Mouse (Mus musculus) kidney, embryonic 14.5 days (tissue): ENCODE results near the gene Dcp1a. TPM values are rescaled to one million over a fixed set of nuclear protein-coding genes. Genes with fewer than 3 reads are reported as not detected.

Source experiments
- ATAC-seq: fragments of 200-750 bp; cut with Nextera tagmentation; 2 replicates; pipeline ENCODE4 v1.8.0; 2017; ENCODE audit warnings: moderate number of reproducible peaks, mild to moderate bottlenecking, moderate TSS enrichment, moderate library complexity; ENCODE audit not compliant: low FRiP score, low TSS enrichment
- H3K27ac ChIP-seq: fragments of 300-500 bp; sonication (generic); 2 replicates; pipeline ENCODE4 v1.5.1; 2014; ENCODE audit warnings: low read depth, mild to moderate bottlenecking, low read length, moderate library complexity, mixed read lengths
- H3K27me3 ChIP-seq: fragments of 300-500 bp; sonication (generic); 2 replicates; pipeline ENCODE4 v1.6.1; 2014; ENCODE audit warnings: mild to moderate bottlenecking, low read length; ENCODE audit not compliant: control insufficient read depth, insufficient read depth
- H3K36me3 ChIP-seq: fragments of 300-500 bp; sonication (generic); 2 replicates; pipeline ENCODE4 v1.6.1; 2014; ENCODE audit warnings: low read length, mixed read lengths; ENCODE audit not compliant: control insufficient read depth, insufficient read depth
- H3K4me1 ChIP-seq: fragments of 300-500 bp; sonication (generic); 2 replicates; pipeline ENCODE4 v1.6.1; 2014; ENCODE audit warnings: low read length, mixed read lengths; ENCODE audit not compliant: control insufficient read depth, insufficient read depth
- H3K4me2 ChIP-seq: fragments of 300-500 bp; sonication (generic); replicated peaks from 2 replicates; pipeline ENCODE4 v1.6.1; 2014; ENCODE audit warnings: low read depth, mild to moderate bottlenecking, low read length
- H3K4me3 ChIP-seq: fragments of 300-500 bp; sonication (generic); 2 replicates; pipeline ENCODE4 v1.5.1; 2014; ENCODE audit warnings: mild to moderate bottlenecking, low read length
- H3K9ac ChIP-seq: fragments of 300-500 bp; sonication (generic); 2 replicates; pipeline ENCODE4 v1.6.1; 2014; ENCODE audit warnings: low read depth, mild to moderate bottlenecking, low read length, moderate library complexity
- H3K9me3 ChIP-seq: fragments of 300-500 bp; sonication (generic); 2 replicates; pipeline ENCODE4 v1.6.1; 2016; ENCODE audit warnings: low read length; ENCODE audit not compliant: control insufficient read depth
- WGBS: fragments of 180-500 bp; shearing (Covaris S2); extraction: QIAGEN DNeasy Blood & Tissue Kit; methylation state at CpG from one replicate; pipeline ENCODE4 v1.1.7; 2014; 5-methylcytosine and 5-hydroxymethylcytosine counted together
- polyA plus RNA-seq: library from polyadenylated mRNA; unstranded; fragments of >200 nt; fragmentation: Nextera tagmentation; extraction: Ambion mirVana; gene quantifications from 2 replicates; pipeline ENCODE4 v1.2.1, GENCODE M21; 2014

Dcp1a gene
- polyA plus RNA-seq, 1 experiment from 2014 or later: 31.1 TPM

GRCm38 (mm10) chr14:30549777-30550149 is 70.4 kb downstream of the Dcp1a start:
- Histone ChIP-seq H3K27ac (no peak overlapping the region), H3K4me2 (peak overlapping the region; percentile 81), H3K4me1 (peaks cover 25% of the 10 kb centered on the region), H3K27me3 (no peaks in the 10 kb centered on the region), H3K4me3 (peak overlapping the region; percentile 76), H3K9ac (peak overlapping the region; percentile 89), H3K36me3 (peaks cover 7% of the 10 kb centered on the region; the same call in 1 of the 2 replicates), H3K9me3 (no peaks in the 10 kb centered on the region)
- 0% methylated on average over 10 of the region's 10 CpGs for WGBS
- ATAC-seq: peak; percentile 13; the same call in 1 of the 2 replicates

- no peak overlapping the region for H3K27ac ChIP-seq
- no peak for ATAC-seq
- peaks cover 7% of the 10 kb centered on the region; the same call in 1 of the 2 replicates for H3K36me3 ChIP-seq
- H3K27me3 ChIP-seq: no peaks in the 10 kb centered on the region
- peak overlapping the region; percentile 89 for H3K9ac ChIP-seq
- peak overlapping the region; percentile 81 for H3K4me2 ChIP-seq
- H3K4me3 ChIP-seq: peak overlapping the region; percentile 76
- H3K4me1 ChIP-seq: peaks cover 25% of the 10 kb centered on the region
- WGBS: 30% methylated on average over 8 of the region's 8 CpGs
- no peaks in the 10 kb centered on the region for H3K9me3 ChIP-seq
Observed at GRCm38 (mm10) chr14:30550232-30551070, 71.1 kb downstream of the Dcp1a start.

- peaks cover 25% of the 10 kb centered on the region for H3K4me1 ChIP-seq
- H3K27me3 ChIP-seq: no peaks in the 10 kb centered on the region
- ATAC-seq: no peak
- H3K4me3 ChIP-seq: peak overlapping the region; percentile 76; the same call in 1 of the 2 replicates
- no peaks in the 10 kb centered on the region for H3K9me3 ChIP-seq
- no peak overlapping the region for H3K9ac ChIP-seq
- peak overlapping the region; percentile 81 for H3K4me2 ChIP-seq
- no peak overlapping the region for H3K27ac ChIP-seq
- peaks cover 13% of the 10 kb centered on the region; the same call in 1 of the 2 replicates for H3K36me3 ChIP-seq
- 70% methylated on average over 5 of the region's 5 CpGs for WGBS
Observed at GRCm38 (mm10) chr14:30551509-30551908, 72.2 kb downstream of the Dcp1a start.

- ATAC-seq: no peak
- Histone ChIP-seq H3K4me2 (no peak overlapping the region), H3K4me3 (no peak overlapping the region), H3K27me3 (no peaks in the 10 kb centered on the region), H3K36me3 (peaks cover 13% of the 10 kb centered on the region; the same call in 1 of the 2 replicates), H3K27ac (no peak overlapping the region), H3K9me3 (no peaks in the 10 kb centered on the region), H3K4me1 (peaks cover 25% of the 10 kb centered on the region), H3K9ac (no peak overlapping the region)
- 98% methylated on average over 2 of the region's 2 CpGs for WGBS
Observed at GRCm38 (mm10) chr14:30551981-30552380, 72.6 kb downstream of the Dcp1a start.

GRCm38 (mm10) chr14:30553185-30553584 is 73.8 kb downstream of the Dcp1a start:
- ATAC-seq: no peak
- Histone ChIP-seq H3K9ac (no peak overlapping the region), H3K27me3 (no peaks in the 10 kb centered on the region), H3K36me3 (peaks cover 20% of the 10 kb centered on the region; the same call in 1 of the 2 replicates), H3K4me1 (peaks cover 24% of the 10 kb centered on the region), H3K4me2 (no peak overlapping the region), H3K27ac (no peak overlapping the region), H3K9me3 (no peaks in the 10 kb centered on the region), H3K4me3 (no peak overlapping the region)
- 76% methylated on average over 4 of the region's 4 CpGs for WGBS

- WGBS: 92% methylated on average over 2 of the region's 2 CpGs
Observed at GRCm38 (mm10) chr14:30556651-30557050, 77.3 kb downstream of the Dcp1a start.

GRCm38 (mm10) chr14:30557730-30558129 is 78.4 kb downstream of the Dcp1a start:
- no peak overlapping the region for H3K4me2 ChIP-seq
- peaks cover 3% of the 10 kb centered on the region; the same call in 1 of the 2 replicates for H3K4me1 ChIP-seq
- H3K36me3 ChIP-seq: peaks cover 58% of the 10 kb centered on the region
- no peak overlapping the region for H3K4me3 ChIP-seq
- no peak for ATAC-seq
- 71% methylated on average over 9 of the region's 9 CpGs for WGBS
- H3K27me3 ChIP-seq: no peaks in the 10 kb centered on the region
- H3K27ac ChIP-seq: peak overlapping the region; percentile 30; the same call in 1 of the 2 replicates
- no peaks in the 10 kb centered on the region for H3K9me3 ChIP-seq
- no peak overlapping the region for H3K9ac ChIP-seq

More at GRCm38 (mm10) chr14:30556651-30557050, 77.3 kb downstream of the Dcp1a start:
- ATAC-seq: no peak
- Histone ChIP-seq H3K27ac (no peak overlapping the region), H3K4me2 (no peak overlapping the region), H3K9ac (no peak overlapping the region), H3K9me3 (no peaks in the 10 kb centered on the region), H3K27me3 (no peaks in the 10 kb centered on the region), H3K36me3 (peaks cover 54% of the 10 kb centered on the region), H3K4me1 (peaks cover 4% of the 10 kb centered on the region), H3K4me3 (no peak overlapping the region)

- H3K9ac ChIP-seq: no peak overlapping the region
- H3K4me2 ChIP-seq: no peak overlapping the region
- H3K4me3 ChIP-seq: no peak overlapping the region
- H3K27me3 ChIP-seq: no peaks in the 10 kb centered on the region
- H3K27ac ChIP-seq: no peak overlapping the region
- ATAC-seq: no peak
- H3K36me3 ChIP-seq: peaks cover 65% of the 10 kb centered on the region
- WGBS: 84% methylated on average over 17 of the region's 17 CpGs
- H3K9me3 ChIP-seq: no peaks in the 10 kb centered on the region
- peaks cover 3% of the 10 kb centered on the region; the same call in 1 of the 2 replicates for H3K4me1 ChIP-seq
Observed at GRCm38 (mm10) chr14:30559321-30559850, 80.1 kb downstream of the Dcp1a start.
